Mouse (Mus musculus) small intestine, adult 2 months (tissue): ENCODE measurements around the gene Pdk1. TPM values are rescaled to one million over a fixed set of nuclear protein-coding genes. Genes with fewer than 3 reads are reported as not detected.

ENCODE experiments used
- H3K27ac ChIP-seq: fragments of 200-500 bp; 2 replicates; pipeline ENCODE4 v1.5.1; 2012; ENCODE audit warnings: low read depth, low read length, control low read depth, inconsistent platforms; ENCODE audit not compliant: insufficient read depth
- H3K27me3 ChIP-seq: fragments of 200-500 bp; 2 replicates; pipeline ENCODE4 v1.6.1; 2012; ENCODE audit warnings: mild to moderate bottlenecking, moderate library complexity, low read length, inconsistent platforms; ENCODE audit not compliant: control insufficient read depth, insufficient read depth
- H3K36me3 ChIP-seq: fragments of 200-500 bp; 2 replicates; pipeline ENCODE4 v1.6.1; 2012; ENCODE audit warnings: mild to moderate bottlenecking, low read length, control low read depth, inconsistent platforms; ENCODE audit not compliant: control insufficient read depth, insufficient read depth
- H3K4me1 ChIP-seq: fragments of 200-500 bp; 2 replicates; pipeline ENCODE4 v1.6.1; 2012; ENCODE audit warnings: low read length, inconsistent platforms, mixed read lengths; ENCODE audit not compliant: control insufficient read depth, insufficient read depth, insufficient read length
- H3K4me3 ChIP-seq: fragments of 200-500 bp; 2 replicates; pipeline ENCODE4 v1.5.1; 2012; ENCODE audit warnings: low read depth, mild to moderate bottlenecking, control low read depth, inconsistent platforms, low read length, moderate library complexity
- CTCF ChIP-seq: fragments of 200-500 bp; IDR thresholded peaks from 2 replicates; pipeline ENCODE4 v1.5.1; 2012; ENCODE audit warnings: low read depth, mild to moderate bottlenecking, control low read depth, inconsistent platforms, low read length, moderate library complexity, mixed read lengths; ENCODE audit not compliant: insufficient replicate concordance, insufficient read length; ENCODE audit errors: extremely low read depth
- POLR2A ChIP-seq: fragments of 200-500 bp; IDR thresholded peaks from 2 replicates; pipeline ENCODE4 v1.6.1; 2012; ENCODE audit warnings: low read depth, mild to moderate bottlenecking, control low read depth, inconsistent platforms, low read length, moderate library complexity
- WGBS: fragments of 180-500 bp; shearing (Covaris S2); methylation state at CpG from one replicate; pipeline ENCODE4 v1.1.7; 2018; 5-methylcytosine and 5-hydroxymethylcytosine counted together
- polyA plus RNA-seq: library from polyadenylated mRNA; depleted of rRNA; stranded (reverse); fragments of >200 nt; gene quantifications from 2 replicates; pipeline ENCODE4 v1.2.3, GENCODE M21; 2012; rRNA removed

Pdk1 gene
- polyA plus RNA-seq, 1 experiment: 7.0 TPM

- WGBS: 86% methylated on average over 3 of the region's 3 CpGs
- Histone ChIP-seq H3K36me3 (no peaks in the 10 kb centered on the region), H3K27ac (no peak overlapping the region), H3K27me3 (no peaks in the 10 kb centered on the region), H3K4me3 (no peak overlapping the region), H3K4me1 (peaks cover 5% of the 10 kb centered on the region; the same call in 1 of the 2 replicates)
- TF ChIP-seq CTCF (no peak), POLR2A (no peak)
These were observed 64.8 kb downstream of the Pdk1 start for GRCm38 (mm10) chr2:71937649-71938308.

DNA sequence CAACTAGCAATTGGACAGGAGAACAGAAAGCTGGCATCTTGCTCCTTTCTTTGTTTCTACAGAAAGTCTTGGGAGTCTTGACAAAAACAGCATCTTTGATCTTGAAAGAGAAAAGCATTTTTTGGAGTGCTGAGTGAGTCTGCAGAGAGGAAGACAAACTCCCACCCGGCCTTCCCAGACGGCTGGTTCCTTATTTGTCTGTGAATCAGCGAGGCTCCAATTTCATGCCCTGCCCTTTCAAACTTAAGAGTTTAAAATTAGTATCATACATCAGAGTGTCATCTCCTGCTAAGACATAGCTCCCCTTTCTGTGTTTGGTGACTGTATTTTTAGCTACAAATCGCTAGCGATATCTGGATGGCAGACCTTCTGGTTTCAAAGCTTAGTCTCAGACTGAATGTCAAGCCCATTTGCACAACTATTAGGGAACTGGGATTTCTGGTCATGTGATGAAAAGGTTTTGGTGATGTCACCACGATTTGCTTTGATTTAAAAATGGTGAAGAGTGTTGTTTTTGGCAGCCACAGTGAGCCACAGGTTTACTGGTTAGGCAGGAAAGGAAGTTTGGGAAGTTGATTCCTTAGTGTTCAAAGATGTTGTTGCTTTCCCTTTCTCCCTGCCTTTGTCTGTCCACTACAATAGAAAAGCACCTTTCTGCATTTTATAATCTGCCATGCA, 65.8 kb downstream of the Pdk1 start:
- Histone ChIP-seq H3K27me3 (no peaks in the 10 kb centered on the region), H3K4me3 (no peak overlapping the region), H3K27ac (no peak overlapping the region), H3K4me1 (peaks cover 5% of the 10 kb centered on the region; the same call in 1 of the 2 replicates), H3K36me3 (no peaks in the 10 kb centered on the region)
- TF ChIP-seq POLR2A: no peak
- TF ChIP-seq CTCF: no peak
- 67% methylated on average over 6 of the region's 6 CpGs for WGBS

- 93% methylated on average over 3 of the region's 3 CpGs for WGBS
- Histone ChIP-seq H3K27ac (no peak overlapping the region), H3K36me3 (no peaks in the 10 kb centered on the region), H3K27me3 (no peaks in the 10 kb centered on the region), H3K4me3 (no peak overlapping the region), H3K4me1 (no peaks in the 10 kb centered on the region)
- TF ChIP-seq CTCF: no peak
- TF ChIP-seq POLR2A: no peak
These were observed 68.1 kb downstream of the Pdk1 start for GRCm38 (mm10) chr2:71941005-71941720.

DNA sequence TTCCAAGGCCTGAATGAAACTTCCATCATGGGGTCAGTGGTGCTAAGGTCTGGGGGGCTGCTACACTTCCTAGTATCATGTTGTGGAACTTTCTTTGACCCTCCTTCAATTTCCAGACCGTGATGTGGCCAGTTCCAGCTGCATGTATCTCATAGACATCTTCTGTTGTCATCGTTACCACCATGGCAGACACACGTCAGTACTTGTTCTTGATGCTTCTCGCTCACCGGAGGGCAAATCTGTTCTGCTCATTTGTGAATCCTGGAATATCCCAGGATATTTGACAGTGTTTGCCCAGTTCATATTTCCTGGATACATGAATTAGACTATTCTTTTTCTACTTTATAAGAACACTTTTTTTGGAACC, 68.7 kb downstream of the Pdk1 start:
- Histone ChIP-seq H3K4me3 (no peak overlapping the region), H3K27ac (no peak overlapping the region), H3K36me3 (no peaks in the 10 kb centered on the region), H3K4me1 (no peaks in the 10 kb centered on the region), H3K27me3 (no peaks in the 10 kb centered on the region)
- 87% methylated on average over 5 of the region's 5 CpGs for WGBS
- no peak for TF ChIP-seq CTCF
- TF ChIP-seq POLR2A: no peak

- Histone ChIP-seq H3K36me3 (no peaks in the 10 kb centered on the region), H3K27ac (no peak overlapping the region), H3K27me3 (no peaks in the 10 kb centered on the region), H3K4me3 (no peak overlapping the region), H3K4me1 (no peaks in the 10 kb centered on the region)
- TF ChIP-seq POLR2A: no peak
- no peak for TF ChIP-seq CTCF
- WGBS: 86% methylated on average over 4 of the region's 4 CpGs
These were observed 78.2 kb downstream of the Pdk1 start for GRCm38 (mm10) chr2:71951212-71951611.

Other genes with a start within 250 kb of the Pdk1 start
- 23.5 and 49.8 TPM in 2 replicates for gene Itga6, start 127.6 kb upstream of the Pdk1 start, polyA plus RNA-seq
- 0.56 and 2.7 TPM in 2 replicates for gene Rapgef4, start 108.0 kb downstream of the Pdk1 start, polyA plus RNA-seq